Mouse (Mus musculus): ENCODE measurements at regions not wholly inside any gene's neighbourhood (a gene's known extent, or its start where the extent isn't known, plus 50 kb on each side); places are given as distances from the start of the nearest gene placed in this dataset.
"Not testable (repeated sequence)": the region's sequence is repeated elsewhere in the genome, so short reads cannot be mapped to it uniquely, and the experiment has no call there.

GRCm38 (mm10) chr14:86307806-86308205 lies 833.2 kb downstream of the Diaph3 start:
- peak; percentile 19 to 35 for DNase-seq

- no peak for DNase-seq
Measured at GRCm38 (mm10) chr14:86301666-86302065, 839.4 kb downstream of the Diaph3 start.

GRCm38 (mm10) chr14:86300811-86301210 lies 840.2 kb downstream of the Diaph3 start:
- DNase-seq, result no peak

GRCm38 (mm10) chr14:86297991-86298390 lies 843.0 kb downstream of the Diaph3 start:
- DNase-seq, result no peak

GRCm38 (mm10) chr14:86294606-86295005 lies 846.4 kb downstream of the Diaph3 start:
- not testable (repeated sequence) for DNase-seq

GRCm38 (mm10) chr14:86293804-86294203 lies 847.2 kb downstream of the Diaph3 start:
- DNase-seq, result no peak

- DNase-seq, result no peak
Measured at GRCm38 (mm10) chr14:86293371-86293770, 847.7 kb downstream of the Diaph3 start.

- peak in 1 of 2 experiments; percentile 21 for DNase-seq
Measured at GRCm38 (mm10) chr14:86290556-86290955, 850.5 kb downstream of the Diaph3 start.

GRCm38 (mm10) chr14:86261640-86262230 lies 879.3 kb downstream of the Diaph3 start:
- DNase-seq, result no peak

- no peak for DNase-seq
Measured at GRCm38 (mm10) chr14:86254196-86254595, 886.8 kb downstream of the Diaph3 start.

- DNase-seq, result no peak
Measured at GRCm38 (mm10) chr14:86251617-86252016, 889.4 kb downstream of the Diaph3 start.

- no peak for DNase-seq
Measured at GRCm38 (mm10) chr14:86247686-86248085, 893.3 kb downstream of the Diaph3 start.

- no peak for DNase-seq
Measured at GRCm38 (mm10) chr14:86246770-86247169, 894.3 kb downstream of the Diaph3 start.

- DNase-seq, result no peak
Measured at GRCm38 (mm10) chr14:86243662-86244061, 897.4 kb downstream of the Diaph3 start.

GRCm38 (mm10) chr14:86242836-86243235 lies 898.2 kb downstream of the Diaph3 start:
- no peak for DNase-seq

- DNase-seq, result no peak
Measured at GRCm38 (mm10) chr14:86239090-86239489, 901.9 kb downstream of the Diaph3 start.

GRCm38 (mm10) chr14:86233305-86233704 lies 907.7 kb downstream of the Diaph3 start:
- no peak for DNase-seq

- DNase-seq, result no peak
Measured at GRCm38 (mm10) chr14:86230609-86231008, 910.4 kb downstream of the Diaph3 start.

- no peak for DNase-seq
Measured at GRCm38 (mm10) chr14:86229755-86230154, 911.3 kb downstream of the Diaph3 start.

- DNase-seq, result no peak
Measured at GRCm38 (mm10) chr14:86215711-86216110, 925.3 kb downstream of the Diaph3 start.

GRCm38 (mm10) chr14:86211654-86212053 lies 929.4 kb downstream of the Diaph3 start:
- no peak for DNase-seq

GRCm38 (mm10) chr14:86204582-86204981 lies 936.5 kb downstream of the Diaph3 start:
- DNase-seq, result no peak

GRCm38 (mm10) chr14:86197864-86198263 lies 943.2 kb downstream of the Diaph3 start:
- DNase-seq, result no peak

GRCm38 (mm10) chr14:86184663-86185381 lies 956.2 kb downstream of the Diaph3 start:
- DNase-seq, result no peak

- no peak for DNase-seq
Measured at GRCm38 (mm10) chr14:86178517-86178916, 962.5 kb downstream of the Diaph3 start.
